Mouse (Mus musculus): ENCODE measurements around the gene Pygm.

DNA sequence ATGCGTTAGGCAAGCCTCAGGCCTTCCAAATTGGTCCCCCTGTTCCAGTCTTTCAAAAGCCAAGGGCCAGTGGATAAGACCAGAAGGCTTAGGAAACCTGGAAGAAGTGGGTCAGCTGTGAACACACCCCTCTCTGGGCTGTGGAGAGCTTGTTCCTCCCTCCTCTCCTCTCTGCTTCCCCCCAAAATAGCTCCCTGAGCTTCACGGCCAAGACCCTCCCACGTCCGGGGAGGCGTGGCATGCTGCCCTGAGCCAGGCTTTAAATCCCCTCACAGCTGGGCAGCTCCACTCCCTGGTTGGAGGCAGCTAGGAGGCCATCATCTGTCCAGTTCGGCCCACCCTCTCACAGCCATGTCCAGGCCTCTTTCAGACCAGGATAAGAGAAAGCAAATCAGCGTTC, at the start of gene Pygm:
- TF ChIP-seq POLR2A (IDR thresholded peaks at IDR 0.05; ENCODE audit: insufficient read depth, low read depth, low read length) (no peak), CTCF (IDR thresholded peaks at IDR 0.05; ENCODE audit: insufficient read depth, low read depth, low read length) (no peak)

Measured in olfactory bulb, adult 2 months (tissue).